Mouse (Mus musculus): ENCODE results near the gene Btaf1.

The Btaf1 gene

GRCm38 (mm10) chr19:36925671-36926552, at the start of gene Btaf1:
TSS of gene Btaf1 (plus strand) at chr19:36926079.
- peak; percentile 74 for DNase-seq (ENCODE audit: low spot score)

- no peak for DNase-seq (ENCODE audit: low spot score)
Measured at GRCm38 (mm10) chr19:36877329-36877728, 48.5 kb upstream of the Btaf1 start.

GRCm38 (mm10) chr19:36878743-36879495, 47.0 kb upstream of the Btaf1 start:
- DNase-seq (ENCODE audit: low spot score): no peak

GRCm38 (mm10) chr19:36883119-36883518, 42.8 kb upstream of the Btaf1 start:
- no peak for DNase-seq (ENCODE audit: low spot score)

DNA sequence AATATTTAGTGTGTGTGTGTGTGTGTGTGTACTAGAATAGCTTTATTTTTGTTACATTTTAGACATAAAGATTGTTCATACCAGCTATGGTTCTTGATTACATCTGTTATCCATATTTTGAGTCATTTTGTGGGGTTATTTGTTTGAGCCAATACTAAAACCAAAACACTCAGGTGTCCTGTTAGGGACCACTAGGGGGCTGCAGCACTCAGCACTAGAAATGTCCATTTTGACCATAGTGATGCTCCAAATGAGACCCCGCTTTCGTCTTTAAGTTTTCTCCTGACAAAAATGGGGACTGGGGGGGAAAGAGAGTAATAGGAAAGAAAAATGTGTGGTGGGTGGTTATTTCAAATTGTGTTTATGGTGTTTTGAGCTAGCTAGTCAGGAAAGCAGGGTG, 39.6 kb upstream of the Btaf1 start:
- DNase-seq (ENCODE audit: low spot score): no peak

DNA sequence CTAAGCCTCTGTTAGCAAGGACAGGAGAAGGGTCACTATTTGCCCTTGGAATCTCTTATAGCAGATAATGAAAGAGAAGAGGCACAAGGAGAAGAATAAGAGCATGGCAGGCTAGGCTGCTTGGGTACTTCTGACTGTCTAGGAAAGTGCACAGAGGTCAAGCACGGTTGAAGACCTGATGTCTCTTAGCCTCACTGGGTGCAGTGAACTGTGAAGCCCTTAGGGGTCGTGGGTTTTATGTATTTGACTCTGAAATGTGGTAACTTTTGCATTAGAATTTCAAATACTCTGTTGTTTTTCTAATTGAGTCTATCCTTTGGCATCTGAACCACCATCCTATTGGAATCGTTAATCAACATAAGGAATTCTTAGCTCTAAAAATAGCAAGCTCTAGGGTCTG, 38.2 kb upstream of the Btaf1 start:
- DNase-seq (ENCODE audit: low spot score): no peak

DNA sequence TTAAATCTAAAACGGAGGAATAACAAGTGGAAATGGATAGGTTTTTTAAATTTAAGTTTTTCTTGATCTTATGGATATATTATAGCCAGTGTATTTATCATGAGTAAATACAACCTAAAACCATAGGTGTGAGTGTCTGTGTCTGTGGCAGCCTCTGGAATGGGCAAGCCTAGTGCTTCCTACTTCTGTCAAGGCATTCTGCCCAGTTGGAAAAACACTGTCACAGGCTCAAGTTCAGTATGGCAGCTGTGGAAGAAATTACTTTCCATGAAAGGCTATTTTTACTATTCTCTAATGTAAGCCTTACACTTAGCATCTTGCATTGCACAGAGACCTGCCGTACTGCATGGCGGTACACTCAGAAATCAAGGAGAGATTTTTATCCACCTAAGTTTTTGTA, 34.1 kb upstream of the Btaf1 start:
- no peak for DNase-seq (ENCODE audit: low spot score)

DNA sequence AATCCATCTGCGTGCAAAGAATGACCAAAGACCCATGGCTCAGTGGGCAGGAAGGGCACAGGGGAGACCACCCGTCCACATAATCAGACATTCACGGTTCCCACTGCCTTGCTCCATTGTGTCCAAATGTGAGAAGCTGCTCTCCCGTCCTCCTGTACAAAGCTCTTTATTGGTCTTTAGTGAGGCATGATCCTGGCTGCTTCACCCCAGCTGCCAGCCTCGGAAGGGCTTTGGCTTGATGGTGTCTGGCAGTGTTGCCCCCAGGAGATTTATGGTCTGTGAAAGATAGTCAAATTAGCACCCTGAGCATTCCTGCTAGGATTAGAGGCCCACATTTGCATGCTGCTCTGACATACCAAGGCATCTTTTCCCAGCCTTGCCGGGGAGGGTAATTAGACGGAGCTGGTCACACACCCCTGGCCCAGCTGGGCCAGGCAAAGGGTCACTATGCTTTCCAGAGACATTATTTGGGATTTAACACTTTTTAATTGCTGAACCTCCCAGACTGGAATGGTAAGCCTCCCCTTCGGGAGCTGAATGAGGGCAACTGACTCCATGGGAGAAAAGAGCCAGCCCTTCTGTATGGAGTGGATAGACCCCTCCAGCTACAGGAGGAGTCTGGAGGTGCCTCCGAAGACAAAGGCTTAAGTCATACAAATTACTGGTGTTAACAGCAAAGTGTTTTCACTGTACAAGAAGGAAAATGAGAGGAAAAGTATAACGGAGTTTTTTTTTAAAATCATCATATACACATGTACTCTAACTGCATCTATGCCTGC, 28.9 kb upstream of the Btaf1 start:
- DNase-seq (ENCODE audit: low spot score): no peak

GRCm38 (mm10) chr19:36897778-36898177, 28.1 kb upstream of the Btaf1 start:
- no peak for DNase-seq (ENCODE audit: low spot score)

- DNase-seq (ENCODE audit: low spot score): no peak
Measured at GRCm38 (mm10) chr19:36903377-36903776, 22.5 kb upstream of the Btaf1 start.

DNA sequence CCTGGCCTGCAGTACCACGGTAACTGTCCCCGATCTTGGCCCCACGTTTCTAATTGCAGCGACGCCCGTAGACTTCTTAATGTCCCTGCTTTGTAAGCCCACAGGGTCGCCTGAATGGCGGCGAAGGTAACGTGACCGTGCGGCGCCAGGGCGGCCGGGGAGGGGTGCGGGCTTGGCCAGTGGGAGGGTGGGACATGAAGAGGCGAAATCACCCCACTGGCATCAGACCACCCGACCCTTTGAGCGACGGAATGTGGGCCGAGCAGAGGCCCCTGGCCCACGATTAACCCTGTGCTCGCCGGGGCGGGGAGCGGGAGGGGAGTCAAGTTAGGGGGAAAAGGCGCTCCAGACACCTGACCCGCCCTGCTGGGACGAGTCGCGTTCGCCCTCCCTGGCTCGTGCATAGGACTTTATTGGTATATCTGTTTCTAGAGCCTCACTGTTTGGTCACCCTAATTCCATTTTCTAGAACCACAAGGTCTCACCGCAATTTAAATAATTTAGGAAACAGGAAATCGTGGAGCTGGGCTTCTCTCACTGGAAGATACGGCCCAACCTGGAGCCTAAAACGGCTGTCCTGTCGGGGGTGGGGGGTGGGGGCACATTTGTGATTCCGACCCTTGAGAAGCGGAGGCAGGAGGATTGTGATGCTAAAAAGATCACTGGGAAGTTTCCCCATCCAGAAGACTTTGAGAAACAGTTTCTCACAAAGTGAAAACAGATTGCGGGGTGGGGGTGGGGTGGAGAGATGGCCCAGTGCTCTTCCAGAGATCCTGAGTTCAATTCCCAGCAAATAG, 21.5 kb upstream of the Btaf1 start:
- no peak for DNase-seq (ENCODE audit: low spot score)

- DNase-seq (ENCODE audit: low spot score): no peak
Measured at GRCm38 (mm10) chr19:36909150-36909549, 16.7 kb upstream of the Btaf1 start.

DNA sequence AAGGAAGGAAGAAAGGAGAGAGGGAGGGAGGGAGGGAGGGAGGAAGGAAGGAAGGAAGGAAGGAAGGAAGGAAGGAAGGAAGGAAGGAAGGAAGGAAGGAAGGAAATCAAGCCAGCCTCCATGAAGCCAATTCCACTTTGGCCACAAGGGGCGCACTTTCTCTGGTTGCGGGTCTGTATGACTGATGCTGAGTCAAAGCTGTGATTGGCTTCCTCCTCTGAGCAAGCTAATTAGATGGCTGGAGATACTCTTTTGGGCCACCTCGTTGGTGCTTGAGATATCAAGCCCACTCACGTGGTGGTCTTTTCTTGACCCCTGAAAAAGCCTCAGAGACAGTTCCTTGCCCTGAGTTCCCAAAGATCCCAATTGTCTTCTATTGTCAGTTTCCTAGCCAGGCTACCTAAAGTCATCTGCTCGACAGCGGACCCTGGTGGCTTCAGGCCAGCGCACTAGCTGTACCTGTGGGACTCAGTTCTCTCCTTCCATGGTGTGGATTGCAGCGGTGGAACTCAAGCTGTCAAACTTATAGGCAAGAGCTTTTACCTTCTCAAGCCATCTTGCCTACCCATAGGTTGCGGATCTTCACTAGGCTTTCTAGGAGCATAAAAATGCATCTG, 16.1 kb upstream of the Btaf1 start:
- DNase-seq (ENCODE audit: low spot score): peak; percentile 64

DNA sequence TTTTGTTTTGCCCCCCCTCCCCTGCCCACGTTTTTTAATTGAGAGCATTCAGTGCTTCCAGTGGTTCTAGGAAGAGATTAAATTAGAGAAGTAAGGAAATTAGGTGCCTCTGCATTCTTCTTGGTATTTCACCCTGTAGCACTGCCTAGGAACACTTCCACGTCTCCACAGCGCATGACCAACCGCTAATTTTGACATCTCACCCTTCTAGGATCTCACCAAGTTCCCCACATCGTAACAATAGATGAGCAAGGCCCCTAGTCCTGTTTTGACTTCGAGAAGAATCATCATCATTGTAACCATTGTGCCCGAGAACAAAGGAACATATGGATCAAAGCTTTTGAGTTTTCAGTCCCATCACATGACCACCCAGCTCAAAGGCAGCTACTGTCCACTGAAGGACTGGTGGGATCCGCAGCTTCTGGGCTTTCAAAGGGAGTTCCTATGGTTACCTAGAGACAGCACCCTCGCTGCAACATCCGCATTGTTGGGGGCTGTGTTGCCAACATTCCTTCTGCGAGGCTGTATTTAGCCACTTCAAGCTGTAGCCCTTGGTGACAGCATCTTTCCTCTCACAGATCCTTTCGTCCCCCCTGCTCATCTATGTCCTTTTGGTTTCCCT, 15.3 kb upstream of the Btaf1 start:
- no peak for DNase-seq (ENCODE audit: low spot score)

DNA sequence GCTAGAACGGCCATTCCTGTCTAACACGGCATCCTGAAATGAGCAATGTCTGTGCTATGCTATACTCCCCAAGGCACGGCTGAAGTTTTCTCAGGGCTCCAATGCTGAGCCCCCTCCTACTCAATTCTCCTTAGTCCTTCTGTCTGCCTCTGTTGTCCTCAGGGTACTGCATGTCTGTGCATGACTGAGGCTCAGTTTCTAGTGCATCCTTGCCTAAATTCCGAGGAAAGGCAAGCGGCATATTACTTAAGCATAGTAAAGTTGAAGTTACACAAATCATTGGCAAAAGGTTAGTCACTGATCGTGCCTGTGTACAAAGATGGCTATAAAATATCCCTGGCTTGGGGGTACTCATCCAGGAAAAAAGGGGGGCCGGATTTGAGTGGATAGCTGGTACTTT, 12.8 kb upstream of the Btaf1 start:
- no peak for DNase-seq (ENCODE audit: low spot score)

GRCm38 (mm10) chr19:36916206-36916605, 9.7 kb upstream of the Btaf1 start:
- no peak for DNase-seq (ENCODE audit: low spot score)

- DNase-seq (ENCODE audit: low spot score): no peak
Measured at GRCm38 (mm10) chr19:36916876-36917389, 8.9 kb upstream of the Btaf1 start.

- DNase-seq (ENCODE audit: low spot score): peak; percentile 70
Measured at GRCm38 (mm10) chr19:36918441-36919301, 7.2 kb upstream of the Btaf1 start.

- no peak for DNase-seq (ENCODE audit: low spot score)
Measured at GRCm38 (mm10) chr19:36919466-36919865, 6.4 kb upstream of the Btaf1 start, which contains the start of gene Fgfbp3. TSS of gene Fgfbp3 (minus strand) at chr19:36919615.
